Mouse (Mus musculus) hindbrain, postnatal 0 days (tissue): ENCODE data around the gene Asprv1. TPM values are rescaled to one million over a fixed set of nuclear protein-coding genes. Genes with fewer than 3 reads are reported as not detected.
A peak's percentile ranks its signal among the peaks of the same experiment; 100 is the strongest.

Source experiments
- ATAC-seq: fragments of 200-750 bp; cut with Nextera tagmentation; 2 replicates; pipeline ENCODE4 v1.8.0; 2017; ENCODE audit warnings: mild to moderate bottlenecking, moderate TSS enrichment, moderate library complexity
- DNase-seq: peaks from one replicate; pipeline ENCODE4 v3.0.0-alpha.2; 2015; ENCODE audit warnings: low spot score
- H3K27ac ChIP-seq: fragments of 300-500 bp; sonication (generic); 2 replicates; pipeline ENCODE4 v1.5.1; 2014; ENCODE audit warnings: mild to moderate bottlenecking
- H3K27me3 ChIP-seq: fragments of 300-500 bp; sonication (generic); 2 replicates; pipeline ENCODE4 v1.6.1; 2014; ENCODE audit warnings: low read length, mixed read lengths; ENCODE audit not compliant: insufficient read depth
- H3K36me3 ChIP-seq: fragments of 300-500 bp; sonication (generic); 2 replicates; pipeline ENCODE4 v1.6.1; 2014; ENCODE audit warnings: low read length, mixed read lengths; ENCODE audit not compliant: insufficient read depth
- H3K4me1 ChIP-seq: fragments of 300-500 bp; sonication (generic); 2 replicates; pipeline ENCODE4 v1.6.1; 2014; ENCODE audit warnings: antibody characterized with exemption, low read length, mixed read lengths; ENCODE audit not compliant: insufficient read depth
- H3K4me2 ChIP-seq: fragments of 300-500 bp; sonication (generic); 2 replicates; pipeline ENCODE4 v1.6.1; 2014; ENCODE audit warnings: low read depth, mild to moderate bottlenecking, low read length, moderate library complexity, mixed read lengths
- H3K4me3 ChIP-seq: fragments of 300-500 bp; sonication (generic); 2 replicates; pipeline ENCODE4 v1.5.1; 2014; ENCODE audit warnings: low read length
- H3K9ac ChIP-seq: fragments of 300-500 bp; sonication (generic); replicated peaks from 2 replicates; pipeline ENCODE4 v1.6.1; 2014; ENCODE audit warnings: mild to moderate bottlenecking, low read length, moderate library complexity, mixed read lengths
- H3K9me3 ChIP-seq: fragments of 300-500 bp; sonication (generic); 2 replicates; pipeline ENCODE4 v1.6.1; 2016; ENCODE audit warnings: low read length, mixed read lengths
- CTCF ChIP-seq: IDR thresholded peaks from 2 replicates; pipeline ENCODE4 v1.5.1; 2016; ENCODE audit warnings: antibody characterized with exemption, control low read depth, low read depth
- WGBS: fragments of 180-500 bp; shearing (Covaris S2); extraction: QIAGEN DNeasy Blood & Tissue Kit; methylation state at CpG from one replicate; pipeline ENCODE4 v1.1.7; 2014; 5-methylcytosine and 5-hydroxymethylcytosine counted together
- polyA plus RNA-seq: library from polyadenylated mRNA; unstranded; fragments of >200 nt; fragmentation: Nextera tagmentation; extraction: Ambion mirVana; gene quantifications from 2 replicates; pipeline ENCODE4 v1.2.1, GENCODE M21; 2015
- total RNA-seq: library from RNA; depleted of rRNA; stranded (reverse); fragments of >200 nt; gene quantifications from 2 replicates; pipeline ENCODE4 v1.2.3, GENCODE M21; 2014

Asprv1 gene
- total and polyA plus RNA-seq, 2 experiments from 2014 or later: 0.73 to 0.99 TPM

- Histone ChIP-seq H3K27me3 (no peaks in the 10 kb centered on the region), H3K9me3 (no peaks in the 10 kb centered on the region), H3K9ac (no peak overlapping the region), H3K27ac (no peak overlapping the region), H3K4me2 (no peak overlapping the region), H3K4me1 (no peaks in the 10 kb centered on the region), H3K36me3 (no peaks in the 10 kb centered on the region), H3K4me3 (no peak overlapping the region)
- ATAC-seq: no peak
- TF ChIP-seq CTCF: no peak
- 83% methylated on average over 17 of the region's 17 CpGs for WGBS
- no peak for DNase-seq
These were observed 32.0 kb upstream of the Asprv1 start for GRCm38 (mm10) chr6:86595865-86596440.

- no peaks in the 10 kb centered on the region for H3K36me3 ChIP-seq
- no peak overlapping the region for H3K9ac ChIP-seq
- ATAC-seq (peak; percentile 34; the same call in 1 of the 2 replicates), DNase-seq (no peak)
- H3K4me2 ChIP-seq: no peak overlapping the region
- H3K27me3 ChIP-seq: no peaks in the 10 kb centered on the region
- 84% methylated on average over 5 of the region's 5 CpGs for WGBS
- no peak for TF ChIP-seq CTCF
- no peak overlapping the region for H3K27ac ChIP-seq
- no peaks in the 10 kb centered on the region for H3K4me1 ChIP-seq
- no peak overlapping the region for H3K4me3 ChIP-seq
- no peaks in the 10 kb centered on the region for H3K9me3 ChIP-seq
These were observed 29.2 kb upstream of the Asprv1 start for GRCm38 (mm10) chr6:86598742-86599193.

DNA sequence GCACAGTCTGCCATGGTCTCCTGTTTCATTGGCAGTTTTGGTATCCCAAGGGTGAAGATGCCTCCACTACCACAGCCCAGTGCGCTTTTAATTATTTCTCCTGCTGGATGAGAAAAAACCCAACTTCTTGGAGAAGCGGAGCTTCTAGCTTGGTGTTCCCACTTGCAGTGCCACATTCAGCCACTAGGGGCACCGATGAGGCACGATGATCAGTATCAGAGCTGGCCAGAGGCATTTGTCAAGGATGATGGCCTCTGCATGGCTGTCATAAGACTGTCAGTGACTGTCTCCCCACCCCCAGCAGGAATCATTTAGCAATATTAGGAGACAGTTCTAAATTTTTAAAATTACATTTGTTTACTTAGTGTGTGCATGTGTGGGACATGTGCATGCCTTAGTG lies 28.8 kb upstream of the Asprv1 start:
- H3K9ac ChIP-seq: no peak overlapping the region
- no peaks in the 10 kb centered on the region for H3K27me3 ChIP-seq
- H3K36me3 ChIP-seq: no peaks in the 10 kb centered on the region
- peak; percentile 87 for DNase-seq
- 18% methylated on average over 4 of the region's 4 CpGs for WGBS
- H3K9me3 ChIP-seq: no peaks in the 10 kb centered on the region
- no peaks in the 10 kb centered on the region for H3K4me1 ChIP-seq
- H3K27ac ChIP-seq: no peak overlapping the region
- peak; percentile 71 for ATAC-seq
- TF ChIP-seq CTCF: peak; percentile 98
- no peak overlapping the region for H3K4me3 ChIP-seq
- no peak overlapping the region for H3K4me2 ChIP-seq

GRCm38 (mm10) chr6:86599951-86600414 lies 28.0 kb upstream of the Asprv1 start:
- Histone ChIP-seq H3K4me2 (no peak overlapping the region), H3K36me3 (no peaks in the 10 kb centered on the region), H3K4me1 (no peaks in the 10 kb centered on the region), H3K9ac (no peak overlapping the region), H3K27me3 (no peaks in the 10 kb centered on the region), H3K4me3 (no peak overlapping the region), H3K27ac (no peak overlapping the region), H3K9me3 (no peaks in the 10 kb centered on the region)
- WGBS: 45% methylated on average over 6 of the region's 6 CpGs
- ATAC-seq (no peak), DNase-seq (peak; percentile 68)
- no peak for TF ChIP-seq CTCF

DNA sequence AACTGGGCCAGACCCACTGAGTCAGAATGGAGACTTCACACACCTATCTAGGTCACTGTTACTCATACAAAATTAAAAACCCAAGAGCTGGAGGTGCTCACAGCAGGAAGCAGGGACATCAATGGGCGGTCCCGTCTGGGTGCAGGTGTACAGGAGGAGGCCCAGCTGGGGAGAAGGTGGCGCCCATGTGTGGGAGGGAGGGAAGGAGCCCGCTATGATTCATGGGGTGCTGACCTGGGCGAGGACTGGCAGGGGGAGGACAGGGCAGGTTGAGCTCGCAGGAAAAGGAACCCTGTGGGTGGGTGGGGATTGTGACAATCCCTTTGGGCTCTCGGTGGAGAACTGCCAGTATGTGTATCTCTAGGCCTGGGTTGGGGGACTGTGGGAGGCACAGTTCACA lies 22.7 kb upstream of the Asprv1 start:
- no peak for ATAC-seq
- 74% methylated on average over 7 of the region's 7 CpGs for WGBS

DNA sequence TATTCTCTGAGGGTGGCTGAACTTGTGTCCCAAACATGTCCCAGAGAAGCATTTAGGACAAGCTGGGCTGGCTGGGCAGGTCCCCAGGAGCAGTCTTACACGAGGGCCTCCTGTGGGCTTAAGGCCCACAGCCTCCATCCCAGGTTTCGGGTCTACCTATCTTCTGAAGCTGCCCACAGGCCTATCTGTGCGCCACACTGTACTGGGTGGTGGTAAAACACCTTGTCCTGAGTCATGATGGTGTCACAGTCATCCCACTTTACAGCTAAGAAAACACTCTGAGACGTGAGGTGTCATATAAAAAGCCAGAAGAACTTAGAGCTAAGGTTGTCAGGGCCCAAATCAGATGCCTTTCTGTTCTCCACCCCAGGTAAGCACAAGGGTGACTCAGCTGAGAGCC lies 21.7 kb upstream of the Asprv1 start:
- 89% methylated on average over 4 of the region's 4 CpGs for WGBS
- H3K9me3 ChIP-seq: no peaks in the 10 kb centered on the region
- H3K4me2 ChIP-seq: no peak overlapping the region
- TF ChIP-seq CTCF: no peak
- no peak overlapping the region for H3K27ac ChIP-seq
- H3K4me3 ChIP-seq: no peak overlapping the region
- no peak overlapping the region for H3K9ac ChIP-seq
- H3K36me3 ChIP-seq: no peaks in the 10 kb centered on the region
- no peaks in the 10 kb centered on the region for H3K27me3 ChIP-seq
- no peaks in the 10 kb centered on the region for H3K4me1 ChIP-seq
- ATAC-seq: no peak
- no peak for DNase-seq

More for the DNA sequence above, 22.7 kb upstream of the Asprv1 start:
- Histone ChIP-seq H3K27ac (no peak overlapping the region), H3K4me3 (no peak overlapping the region), H3K9ac (no peak overlapping the region), H3K27me3 (no peaks in the 10 kb centered on the region), H3K9me3 (no peaks in the 10 kb centered on the region), H3K4me1 (no peaks in the 10 kb centered on the region), H3K36me3 (no peaks in the 10 kb centered on the region), H3K4me2 (no peak overlapping the region)
- no peak for DNase-seq
- no peak for TF ChIP-seq CTCF

DNA sequence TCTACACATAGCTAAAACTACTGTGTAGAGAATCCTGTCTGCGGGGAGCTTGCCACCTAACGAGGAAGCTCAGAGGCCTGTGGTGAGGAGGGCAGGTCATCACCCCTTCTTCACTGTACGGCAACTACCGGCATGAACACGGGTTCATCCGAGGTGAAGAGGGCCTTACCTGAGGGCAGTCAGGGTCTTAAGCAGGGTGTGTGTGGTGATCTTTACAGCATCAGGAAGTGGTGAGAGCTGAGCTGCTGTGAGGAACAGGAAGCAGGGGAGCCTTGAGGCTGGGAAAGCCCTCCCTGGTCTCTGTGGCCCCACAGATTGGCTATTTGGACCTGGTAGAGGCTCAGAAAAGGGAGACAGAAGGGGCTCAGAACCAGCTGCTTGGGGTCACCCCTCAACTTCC lies 20.5 kb upstream of the Asprv1 start:
- WGBS: 85% methylated on average over 6 of the region's 6 CpGs
- TF ChIP-seq CTCF: no peak
- H3K36me3 ChIP-seq: no peaks in the 10 kb centered on the region
- ATAC-seq (no peak), DNase-seq (no peak)
- no peaks in the 10 kb centered on the region for H3K9me3 ChIP-seq
- no peaks in the 10 kb centered on the region for H3K4me1 ChIP-seq
- no peak overlapping the region for H3K4me3 ChIP-seq
- no peaks in the 10 kb centered on the region for H3K27me3 ChIP-seq
- H3K4me2 ChIP-seq: no peak overlapping the region
- H3K27ac ChIP-seq: no peak overlapping the region
- no peak overlapping the region for H3K9ac ChIP-seq
